Mouse (Mus musculus) spleen, adult 2 months (tissue): ENCODE results near the gene P2ry6.

Experiments
- CTCF ChIP-seq: fragments of 200-500 bp; IDR thresholded peaks from 2 replicates; pipeline ENCODE4 v1.5.1; 2011; ENCODE audit warnings: mild to moderate bottlenecking, inconsistent platforms; ENCODE audit not compliant: insufficient read depth, insufficient read length, insufficient replicate concordance; ENCODE audit errors: extremely low read depth
- POLR2A ChIP-seq: fragments of 200-500 bp; IDR thresholded peaks from 2 replicates; pipeline ENCODE4 v1.6.1; 2011; ENCODE audit warnings: low read depth, low read length, inconsistent platforms

GRCm38 (mm10) chr7:100978171-100978570 lies 3.7 kb upstream of the P2ry6 start:
- no peak for TF ChIP-seq POLR2A
- no peak for TF ChIP-seq CTCF
